Mouse (Mus musculus): ENCODE results near the gene Mettl8.

DNA sequence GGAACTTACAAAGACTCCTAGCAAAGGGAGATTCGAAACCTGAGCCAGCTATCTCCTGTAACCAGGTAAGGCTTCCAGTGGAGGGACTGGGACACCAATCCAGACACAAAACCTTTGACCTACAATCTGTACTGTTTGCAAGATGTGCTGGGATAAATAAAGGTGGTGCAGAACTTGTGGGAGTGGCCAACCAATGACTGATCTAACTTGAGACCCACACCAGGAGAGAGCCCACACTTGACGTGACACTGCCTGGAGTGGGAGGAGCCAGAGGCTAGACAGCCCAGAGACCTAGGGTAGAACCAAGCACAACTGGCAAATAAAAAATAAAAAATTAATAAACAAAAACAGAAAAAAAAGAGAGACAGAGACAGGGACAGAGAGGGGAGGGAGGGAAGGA, 24.7 kb downstream of the Mettl8 start:
- no peak for TF ChIP-seq BHLHE40 (IDR thresholded peaks at IDR 0.05; ENCODE audit: low read depth, low read length)
- TF ChIP-seq ZC3H11A (IDR thresholded peaks at IDR 0.05; ENCODE audit: low read depth, low read length) = no peak
- no peak for TF ChIP-seq USF1 (IDR thresholded peaks at IDR 0.05; ENCODE audit: low read depth, low read length)
- TF ChIP-seq MXI1 (IDR thresholded peaks at IDR 0.05; ENCODE audit: low read depth, low read length) = no peak
- TF ChIP-seq CTCF (conservative IDR thresholded peaks at IDR 0.05 in 1 of 2, IDR thresholded peaks at IDR 0.05 in 1 of 2; ENCODE audit: low read depth in 2 of 2, low read length in 2 of 2) = no peak
- TF ChIP-seq ETS1 (conservative IDR thresholded peaks at IDR 0.05; ENCODE audit: low read depth, low read length) = no peak
- no peak for TF ChIP-seq JUND (conservative IDR thresholded peaks at IDR 0.05; ENCODE audit: low read depth, low read length)
